Mouse (Mus musculus) lung, postnatal 25 days (tissue): ENCODE measurements around the gene Uroc1.

Experiments used
- DNase-seq: peaks from one replicate; pipeline ENCODE4 v3.0.0; 2022; ENCODE audit warnings: low spot score

Gene Uroc1

DNA sequence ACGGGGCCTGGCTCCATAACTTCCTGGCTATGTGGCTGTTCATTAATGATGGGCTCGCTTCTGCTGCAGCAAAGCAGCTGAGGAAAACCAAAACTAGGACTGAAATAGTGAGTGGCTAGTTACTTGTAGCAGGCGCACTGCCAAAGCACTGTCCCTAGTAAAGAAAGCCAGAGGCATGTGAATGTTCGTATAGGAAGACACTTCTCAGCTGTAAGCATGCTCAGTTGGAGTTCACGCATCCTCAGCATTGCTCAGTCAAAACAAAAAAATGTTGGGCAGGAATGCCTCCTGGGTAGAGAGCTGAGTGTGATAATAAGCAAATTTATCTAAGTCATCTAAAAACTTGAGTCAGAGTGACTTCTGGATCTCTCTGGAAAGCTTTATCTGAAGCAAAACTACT lies 25.1 kb downstream of the Uroc1 start:
- no peak for DNase-seq

DNA sequence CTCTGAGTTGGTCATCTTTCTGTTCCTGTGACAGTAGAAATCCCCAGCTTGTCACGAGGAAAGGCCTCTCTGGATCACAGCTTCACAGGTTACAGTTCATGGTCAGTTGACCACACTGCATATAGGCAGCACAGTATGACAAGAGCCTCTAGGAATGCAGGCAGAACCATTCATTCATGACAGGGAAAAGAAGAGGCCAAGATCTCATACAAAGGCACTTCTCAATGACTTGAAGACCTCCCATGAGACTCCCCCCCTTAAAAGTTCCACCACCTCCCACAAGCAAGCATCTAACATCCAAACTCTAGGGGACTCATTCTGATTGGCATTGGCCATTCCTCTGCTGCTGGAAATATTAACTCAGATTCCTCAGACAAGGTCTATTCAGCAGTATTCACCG lies 26.4 kb downstream of the Uroc1 start:
- no peak for DNase-seq

DNA sequence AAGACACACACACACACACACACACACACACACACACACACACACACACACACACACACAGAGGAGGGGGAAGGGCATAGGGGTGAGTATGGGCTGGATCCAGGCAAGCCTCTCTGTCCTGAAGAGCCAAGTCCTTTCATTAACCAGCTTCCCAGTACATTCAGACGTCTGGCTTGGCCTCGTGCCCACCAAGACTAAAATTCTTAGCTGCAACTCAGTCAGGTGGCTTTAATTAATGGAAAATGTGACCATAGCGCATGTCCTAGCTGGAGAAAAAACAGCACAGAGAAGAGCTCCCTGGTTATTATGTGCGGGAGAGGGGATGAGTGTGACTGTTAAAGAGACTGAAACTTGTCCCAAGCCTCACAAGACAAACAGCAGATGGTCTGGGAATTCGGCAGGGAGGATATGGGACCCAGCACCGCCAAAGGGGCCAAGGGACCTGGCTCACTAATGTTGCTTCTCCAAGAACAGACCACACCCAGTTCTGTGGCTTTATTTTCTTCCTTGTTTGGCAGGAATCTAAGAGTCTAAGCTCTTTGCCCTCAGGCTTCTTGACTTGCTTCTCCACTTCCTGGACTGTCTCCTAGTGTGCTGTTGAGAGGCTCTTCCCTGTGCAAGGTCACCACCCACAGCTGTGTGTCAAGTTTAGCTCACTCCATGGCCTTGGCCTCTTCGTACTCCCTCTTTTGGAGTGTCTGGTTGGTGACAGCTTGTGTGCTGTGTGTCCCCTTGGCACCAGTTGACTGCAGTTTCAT lies 27.1 kb downstream of the Uroc1 start:
- peak; percentile 53 for DNase-seq

DNA sequence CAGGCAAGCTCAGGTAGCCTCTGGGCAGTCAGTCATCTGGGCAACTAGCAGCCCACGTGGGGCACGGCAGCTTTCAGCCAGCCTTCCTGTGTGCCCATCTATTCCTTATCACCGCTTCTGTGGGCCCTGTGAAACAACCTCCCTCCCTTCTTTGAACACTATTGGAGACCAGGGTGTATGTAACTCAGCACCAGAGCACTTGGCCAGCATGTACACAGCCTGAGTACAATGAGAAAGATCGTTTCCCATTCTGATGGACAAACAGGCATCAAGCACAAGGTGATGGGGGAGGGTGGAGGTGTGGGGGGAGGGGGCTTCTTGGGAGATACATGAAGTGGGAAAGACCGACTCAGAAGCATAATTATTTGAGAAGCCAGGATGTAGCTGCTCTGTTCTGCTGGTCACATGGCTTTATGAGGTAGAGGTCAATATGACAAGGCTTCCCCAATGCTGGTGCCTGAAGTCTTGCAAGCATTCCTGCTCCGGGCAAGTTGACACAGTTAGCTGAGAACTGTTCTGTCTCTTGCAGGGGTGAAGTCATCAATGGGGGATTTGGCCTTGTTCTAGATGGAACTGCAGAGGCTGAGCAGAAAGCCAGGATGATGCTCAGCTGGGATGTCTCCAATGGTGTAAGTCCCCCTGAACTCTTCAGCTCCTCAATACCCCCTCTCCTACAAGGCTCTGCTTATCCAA lies 28.0 kb downstream of the Uroc1 start:
- no peak for DNase-seq

DNA sequence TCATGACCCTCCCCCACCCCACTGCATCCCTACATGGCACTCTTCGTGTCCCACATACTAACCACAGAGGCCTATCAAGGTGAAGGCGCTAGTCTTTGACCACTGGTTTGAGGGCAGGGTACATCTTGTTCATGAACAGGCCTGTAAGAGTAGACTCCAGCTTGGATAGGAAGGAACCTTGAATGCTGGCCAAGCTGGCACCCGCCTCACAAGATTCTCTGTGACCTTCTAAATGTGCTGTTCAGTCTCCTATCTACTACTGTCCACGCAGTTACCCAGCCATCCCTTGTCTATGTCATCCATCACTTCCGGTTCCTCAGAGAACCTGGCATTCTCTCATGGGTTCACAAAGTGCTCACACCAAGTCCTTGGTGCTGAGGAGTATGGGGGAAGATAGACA lies 30.2 kb downstream of the Uroc1 start:
- no peak for DNase-seq

DNA sequence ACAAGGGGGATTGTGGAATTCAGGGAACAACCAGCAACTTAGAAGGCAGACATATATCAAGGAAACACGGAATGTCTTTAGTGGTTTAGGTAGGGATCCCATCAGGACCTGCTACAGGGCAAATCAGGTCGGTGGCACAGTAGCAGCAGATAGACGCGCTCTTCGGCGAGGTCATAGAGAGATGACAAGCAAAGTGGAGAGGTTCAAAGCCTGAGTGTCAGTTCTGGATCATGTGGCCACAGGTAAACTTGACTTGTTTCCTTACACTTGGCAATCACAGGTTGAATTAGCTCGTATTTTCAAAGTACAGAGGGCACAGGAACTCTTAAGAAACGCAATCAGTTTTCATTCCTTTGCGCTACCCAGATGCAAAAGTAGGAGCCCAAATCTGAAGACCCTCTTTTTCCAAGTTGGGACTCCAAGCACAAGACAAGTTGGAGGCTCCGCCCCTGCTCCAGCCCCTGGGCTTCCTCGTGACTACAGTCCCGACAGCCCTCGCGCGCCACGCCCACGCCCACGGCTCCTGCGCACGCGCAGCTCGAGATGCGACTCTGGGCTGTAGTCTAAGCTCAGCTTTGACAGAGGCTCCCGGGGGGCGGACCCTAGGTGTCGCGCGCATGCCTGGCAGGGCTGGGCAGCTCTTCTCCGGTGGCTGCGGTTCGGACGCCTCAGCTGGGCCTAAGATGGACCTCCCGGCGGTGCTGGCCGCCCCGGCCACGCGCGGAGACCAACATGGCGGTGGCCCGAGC lies 36.1 kb downstream of the Uroc1 start, which contains the start of gene Zxdc:
Zxdc (plus strand) TSS at position 517 of the 749 bp plus-strand sequence.
- DNase-seq: peak; percentile 99

DNA sequence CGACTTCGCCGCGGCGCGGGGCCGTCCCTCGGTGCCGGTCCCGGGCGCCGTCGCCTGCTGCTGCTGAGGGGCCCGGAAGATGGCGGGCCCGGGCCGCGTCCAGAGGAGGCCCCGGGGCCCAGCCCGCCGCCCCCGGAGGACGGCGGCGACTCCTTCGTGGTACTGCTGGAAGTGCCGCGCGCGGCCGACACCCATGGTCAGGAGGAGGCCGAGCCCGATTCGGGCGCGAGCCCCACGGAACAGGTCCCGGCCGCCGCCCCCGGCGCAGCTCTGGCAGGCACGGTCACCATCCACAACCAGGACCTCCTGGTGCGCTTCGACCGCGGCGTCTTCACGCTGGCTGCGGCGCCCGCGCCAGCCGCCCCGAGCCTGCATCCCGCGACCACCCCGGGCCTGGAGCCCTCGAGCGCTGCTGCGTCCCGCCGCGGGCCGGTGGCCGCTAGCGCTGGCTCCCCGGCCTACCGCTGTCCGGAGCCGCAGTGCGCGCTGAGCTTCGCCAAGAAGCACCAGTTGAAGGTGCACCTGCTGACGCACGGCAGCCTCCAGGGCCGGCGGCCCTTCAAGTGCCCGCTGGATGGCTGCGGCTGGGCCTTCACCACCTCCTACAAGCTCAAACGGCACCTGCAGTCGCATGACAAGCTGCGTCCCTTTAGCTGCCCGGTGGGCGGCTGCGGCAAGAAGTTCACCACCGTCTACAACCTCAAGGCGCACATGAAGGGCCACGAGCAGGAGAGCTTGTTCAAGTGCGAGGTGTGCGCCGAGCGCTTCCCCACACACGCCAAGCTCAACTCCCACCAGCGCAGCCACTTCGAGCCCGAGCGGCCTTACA lies 36.9 kb downstream of the Uroc1 start:
- peak; percentile 13 for DNase-seq

DNA sequence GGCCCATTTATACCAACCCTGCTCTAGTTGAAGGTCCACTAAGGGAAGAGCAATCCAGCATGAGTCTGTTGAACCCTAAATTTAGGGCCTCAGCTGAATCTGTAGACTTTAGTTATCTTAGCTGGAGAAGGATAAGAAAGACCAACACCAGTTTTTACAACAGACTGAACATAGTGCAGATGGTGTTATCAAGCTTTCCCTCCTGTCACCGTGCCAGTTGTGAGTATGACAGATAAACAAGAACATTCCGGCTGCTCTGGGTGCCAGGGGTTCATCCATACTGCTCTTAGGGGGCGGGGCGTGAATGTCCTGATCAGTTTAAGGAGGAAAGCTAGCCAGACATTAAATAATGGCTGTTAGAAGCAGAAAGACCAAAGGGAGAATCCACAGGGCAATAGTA lies 41.6 kb downstream of the Uroc1 start:
- peak; percentile 52 for DNase-seq

DNA sequence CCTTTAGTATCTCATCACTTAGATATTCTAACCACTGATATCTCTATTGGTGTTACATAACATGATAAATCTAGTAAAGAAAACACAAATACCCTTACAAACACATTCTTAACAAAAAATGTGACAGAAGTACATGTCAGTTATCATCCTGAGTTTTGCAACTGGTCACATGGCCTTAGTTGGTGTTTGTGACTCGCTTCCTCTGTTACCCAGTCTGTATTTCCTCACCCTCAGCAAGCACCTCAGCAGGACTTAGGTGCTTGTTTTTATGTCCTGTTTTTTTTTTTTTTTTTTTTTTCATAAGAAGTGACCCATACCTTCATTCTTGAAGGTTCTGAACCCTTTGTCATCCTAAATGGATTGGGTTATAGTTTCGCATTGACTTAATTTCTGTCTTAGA lies 44.6 kb downstream of the Uroc1 start:
- no peak for DNase-seq

DNA sequence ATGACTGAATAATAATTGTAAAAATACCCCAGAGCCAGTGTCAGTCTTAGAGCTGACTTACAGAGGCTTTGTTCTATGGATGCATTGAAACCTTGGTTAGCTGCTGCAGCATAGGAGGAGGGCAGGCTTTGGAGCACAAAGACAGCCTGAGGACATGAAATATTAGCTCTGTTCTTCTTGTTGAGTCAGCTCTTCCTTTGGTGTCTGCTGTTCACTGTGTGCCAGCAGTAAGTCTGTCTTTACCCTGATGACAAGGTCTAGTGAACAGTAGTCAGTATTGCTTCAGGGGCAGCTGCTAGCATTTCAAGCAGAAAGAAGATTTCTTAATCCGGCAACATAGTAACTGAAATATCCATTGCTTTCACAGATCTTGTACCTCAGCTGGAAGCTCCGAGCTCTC lies 48.4 kb downstream of the Uroc1 start:
- DNase-seq: no peak

DNA sequence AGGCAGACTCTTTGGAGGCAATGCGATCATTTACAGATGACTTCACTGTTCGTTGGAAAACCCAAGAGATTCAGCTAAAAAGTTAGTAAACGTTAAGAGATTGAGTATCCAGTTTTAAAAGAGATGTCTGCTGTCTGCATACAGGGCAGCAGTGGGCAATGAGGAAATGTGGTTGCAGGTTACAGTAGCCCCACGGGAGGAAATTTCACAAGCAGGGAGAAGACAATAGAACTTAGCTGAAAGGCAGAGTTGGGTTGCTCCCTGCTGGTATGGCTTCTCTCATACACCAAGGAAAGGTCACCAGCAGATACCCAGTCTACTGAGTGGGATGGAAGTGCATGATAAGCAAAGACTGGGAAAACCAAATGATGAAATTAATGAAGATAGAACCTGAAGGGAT lies 57.5 kb downstream of the Uroc1 start:
- DNase-seq: no peak

DNA sequence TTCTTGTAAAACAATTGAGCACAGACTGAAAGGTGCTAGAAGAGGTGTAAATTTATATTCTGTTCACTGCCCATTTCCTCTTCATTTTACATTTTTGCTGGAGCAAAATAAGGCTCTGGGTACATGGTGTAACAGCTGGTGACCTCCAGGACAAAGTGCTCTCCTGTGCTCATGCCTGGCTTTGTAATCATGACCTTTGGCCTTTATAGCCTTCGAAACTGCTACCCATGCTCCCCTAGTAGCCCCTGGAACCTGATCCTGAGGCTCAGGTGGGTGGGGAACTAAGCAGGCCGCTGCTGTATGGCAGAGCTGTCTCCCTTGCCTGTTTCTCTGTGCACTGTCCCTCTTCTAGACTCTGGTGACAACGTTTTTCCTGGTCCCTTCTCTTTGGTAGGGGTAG lies 60.9 kb downstream of the Uroc1 start:
- DNase-seq: no peak

DNA sequence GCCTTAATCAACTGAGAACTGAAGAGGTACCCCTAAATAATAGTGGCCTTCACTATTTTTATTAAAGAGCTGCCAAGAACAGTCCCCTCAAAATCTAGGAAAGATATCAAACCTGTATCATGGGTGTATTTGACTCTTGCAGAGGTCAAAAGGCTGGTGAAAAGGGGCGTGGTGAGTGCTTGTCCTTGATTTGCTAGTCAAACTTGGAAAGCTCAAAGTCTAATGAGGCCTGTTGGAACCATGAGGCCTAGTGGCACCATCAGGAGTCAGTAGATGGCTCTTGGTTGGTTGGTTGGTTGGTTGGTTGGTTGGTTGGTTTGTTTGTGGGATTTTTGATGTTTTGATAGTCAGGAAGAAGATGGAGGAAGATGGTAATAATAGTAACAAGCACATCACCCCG lies 62.7 kb downstream of the Uroc1 start:
- no peak for DNase-seq

DNA sequence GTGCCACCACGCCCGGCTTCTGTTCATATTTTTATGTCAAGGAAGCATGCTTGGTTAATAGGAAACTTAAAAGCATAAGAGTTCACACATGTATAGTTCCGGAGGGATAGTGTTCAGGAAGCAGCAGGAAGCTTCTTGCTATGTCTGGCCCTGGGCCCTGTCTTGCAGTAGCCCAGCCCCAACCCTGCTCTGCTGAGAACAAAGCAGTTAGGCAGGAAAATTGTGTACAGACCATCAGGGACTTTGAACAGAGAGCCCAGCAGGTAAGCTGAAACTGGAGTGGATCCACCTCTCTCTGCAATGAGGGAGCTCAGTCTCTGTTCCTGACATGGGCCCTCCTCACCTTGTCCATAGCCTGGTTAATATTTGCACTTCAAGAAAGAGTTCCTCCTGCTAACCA lies 64.2 kb downstream of the Uroc1 start:
- no peak for DNase-seq

DNA sequence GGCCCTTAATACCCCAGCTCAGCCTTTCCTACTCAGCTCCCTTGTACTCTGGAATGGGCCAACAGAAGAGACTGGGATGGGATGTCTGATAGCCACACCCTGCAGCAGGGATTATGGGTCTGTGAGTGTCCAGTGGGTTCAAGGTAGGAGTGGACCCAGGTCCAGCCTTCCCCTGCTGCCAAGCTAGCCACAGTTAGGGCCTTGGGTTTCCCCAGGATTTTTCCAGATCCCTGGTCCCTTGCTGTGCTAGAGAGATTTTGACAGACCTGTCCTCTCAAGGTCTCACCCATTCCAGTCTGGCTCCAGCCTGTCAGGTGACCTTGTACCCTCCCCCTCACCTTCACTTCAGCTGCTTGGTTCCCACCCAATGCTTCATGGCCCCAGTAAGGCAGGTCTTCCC lies 75.5 kb downstream of the Uroc1 start:
- DNase-seq: no peak

DNA sequence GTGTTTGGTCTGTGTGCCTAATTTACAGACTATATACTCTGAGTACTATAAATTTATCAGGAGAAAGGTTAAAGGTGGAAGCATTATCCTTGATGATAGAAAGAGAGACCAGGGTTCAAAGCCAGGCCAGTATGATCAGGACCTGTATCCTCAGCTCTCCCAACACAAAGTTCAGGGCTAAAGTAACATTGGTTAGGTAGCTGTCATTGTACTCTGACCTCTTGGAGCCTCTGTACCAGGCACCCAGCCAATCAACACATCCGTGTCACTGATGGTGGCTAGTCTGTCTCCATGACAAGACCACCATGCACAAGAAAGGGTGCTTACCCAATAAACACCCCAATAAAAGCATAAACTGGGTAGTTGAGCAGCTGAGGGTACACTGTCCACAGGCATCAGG lies 77.9 kb downstream of the Uroc1 start:
- no peak for DNase-seq

DNA sequence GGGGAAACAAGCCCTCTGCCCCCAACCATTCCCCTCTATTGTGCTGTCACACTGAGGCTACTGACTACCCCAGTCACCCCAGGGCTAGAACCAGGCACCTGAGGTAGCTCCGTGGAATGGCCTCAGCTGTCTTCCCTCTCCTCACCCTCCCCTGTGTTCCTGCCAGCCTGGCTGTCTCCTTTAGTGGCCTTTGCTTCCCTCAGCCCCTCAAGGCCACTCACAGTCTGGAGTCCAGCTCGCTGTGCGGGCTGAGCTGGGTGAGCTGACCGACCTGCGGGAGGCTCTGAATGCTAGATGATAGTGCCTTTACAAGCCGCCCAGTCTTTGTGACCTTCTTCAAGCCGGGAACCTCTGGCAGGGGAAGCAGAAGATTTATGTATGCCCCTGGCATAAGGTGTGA lies 78.8 kb downstream of the Uroc1 start:
- no peak for DNase-seq
